Mouse (Mus musculus) spleen, adult 2 months (tissue): ENCODE measurements around the gene Manbal.

Experiments used
- CTCF ChIP-seq: fragments of 200-500 bp; IDR thresholded peaks from 2 replicates; pipeline ENCODE4 v1.5.1; 2011; ENCODE audit warnings: mild to moderate bottlenecking, inconsistent platforms; ENCODE audit not compliant: insufficient read depth, insufficient read length, insufficient replicate concordance; ENCODE audit errors: extremely low read depth
- POLR2A ChIP-seq: fragments of 200-500 bp; IDR thresholded peaks from 2 replicates; pipeline ENCODE4 v1.6.1; 2011; ENCODE audit warnings: low read depth, low read length, inconsistent platforms

DNA sequence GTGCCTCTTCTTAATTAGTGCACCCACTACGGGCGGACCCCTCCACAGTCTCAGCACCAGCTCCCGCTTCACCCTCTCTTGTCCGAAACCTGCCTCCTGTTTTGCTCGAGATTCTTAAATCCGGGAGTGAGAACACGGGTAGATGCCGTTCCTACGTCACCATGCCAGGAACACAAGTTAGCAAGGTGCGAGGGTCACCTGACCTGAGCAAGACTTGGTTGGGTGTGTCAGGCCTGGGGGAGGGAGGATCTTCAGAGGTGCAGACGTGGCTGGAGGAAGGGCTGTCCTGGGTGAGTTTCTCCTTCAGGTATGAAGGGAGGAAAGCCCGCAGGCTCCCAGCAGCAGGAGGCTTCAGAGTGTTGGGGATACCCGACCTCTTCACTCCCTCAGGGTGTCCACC lies 50.8 kb downstream of the Manbal start, which contains the start of gene Src:
- TF ChIP-seq CTCF, result no peak
- no peak for TF ChIP-seq POLR2A
